ENCODE assay signal across 19 mouse cellular contexts in genomic region chr6:84864625-84865024, GRCm38 (mm10).
DNase-seq lines count a peak whose midpoint lies in the region; ATAC-seq and TF ChIP-seq lines count a peak whose summit lies in the region.
"Had no signal": no experiment of that assay in that cellular context is flagged by ENCODE, and none has a peak within 500 bp of the region (broad histone marks: within the 10 kb centered on the region; RNA-seq: fewer than 3 reads in every experiment).

No protein-coding gene starts in this region.

- H3K4me1 ChIP-seq in lung, postnatal 0 days (ENCODE audit: insufficient read depth, low read depth, low read length) = no peaks in the 10 kb centered on the region

- 86% methylated on average over 3 of the region's 3 CpGs for WGBS in lung, postnatal 0 days

- H3K9ac ChIP-seq in lung, postnatal 0 days (replicated peaks; ENCODE audit: low read depth) = no peak overlapping the region
- H3K9ac ChIP-seq: embryonic facial prominence, embryonic 13.5 days; embryonic facial prominence, embryonic 15.5 days; forebrain, embryonic 12.5 days had no signal

- no peak for TF ChIP-seq CTCF in lung, postnatal 0 days (IDR thresholded peaks at IDR 0.05)

- TF ChIP-seq EP300 in lung, postnatal 0 days (IDR thresholded peaks at IDR 0.05) = no peak

- peak; percentile 43 for ATAC-seq in CD4-positive, CD25-positive, alpha-beta regulatory T cell, adult 4 months
- ATAC-seq in inflammation-experienced regulatory T-cells, adult 6 months = peak; percentile 61
- no peak for ATAC-seq in lung, postnatal 0 days
- ATAC-seq: forebrain, embryonic 14.5 days; forebrain, embryonic 16.5 days had no signal

- no peak overlapping the region for H3K4me3 ChIP-seq in lung, postnatal 0 days (ENCODE audit: low read depth, low read length)
- H3K4me3 ChIP-seq: embryonic facial prominence, embryonic 13.5 days; embryonic facial prominence, embryonic 15.5 days; erythroblast, embryonic 14.5 days; forebrain, embryonic 10.5 days; forebrain, embryonic 12.5 days had no signal

- H3K4me2 ChIP-seq in lung, postnatal 0 days (replicated peaks; ENCODE audit: low read depth, low read length) = no peak overlapping the region
- H3K4me2 ChIP-seq: embryonic facial prominence, embryonic 13.5 days; embryonic facial prominence, embryonic 15.5 days; forebrain, embryonic 12.5 days had no signal

- H3K27me3 ChIP-seq in lung, postnatal 0 days (replicated peaks; ENCODE audit: insufficient read depth, low read length) = no peaks in the 10 kb centered on the region
- H3K27me3 ChIP-seq: embryonic facial prominence, embryonic 13.5 days; embryonic facial prominence, embryonic 15.5 days; forebrain, embryonic 12.5 days had no signal

- H3K9me3 ChIP-seq in lung, postnatal 0 days (ENCODE audit: low read length) = no peaks in the 10 kb centered on the region
- H3K9me3 ChIP-seq: embryonic facial prominence, embryonic 13.5 days; embryonic facial prominence, embryonic 15.5 days; forebrain, embryonic 10.5 days; forebrain, embryonic 12.5 days had no signal

- no peaks in the 10 kb centered on the region for H3K36me3 ChIP-seq in lung, postnatal 0 days (ENCODE audit: insufficient read depth, low read length)
- H3K36me3 ChIP-seq: embryonic facial prominence, embryonic 13.5 days; embryonic facial prominence, embryonic 15.5 days; forebrain, embryonic 10.5 days; forebrain, embryonic 12.5 days had no signal

- DNase-seq in heart, adult 11 months = peak; percentile 18
- no peak for DNase-seq in heart, adult 18-20 months
- no peak for DNase-seq in embryo, embryonic 10 days (ENCODE audit: low spot score)
- no peak for DNase-seq in lung, postnatal 0 days (ENCODE audit: low spot score)
- DNase-seq: cerebellum, adult 11-12 months; cerebellum, adult 2 months; cerebellum, adult 9-10 months; cerebellum, postnatal 10 days; cerebellum, postnatal 25 days; embryo, embryonic 11 days had no signal

- no peak overlapping the region for H3K27ac ChIP-seq in lung, postnatal 0 days (ENCODE audit: low read length)
- H3K27ac ChIP-seq: embryonic facial prominence, embryonic 13.5 days; embryonic facial prominence, embryonic 15.5 days; forebrain, embryonic 10.5 days; forebrain, embryonic 12.5 days had no signal
